Mouse (Mus musculus) testis, postnatal 14 days (tissue): ENCODE measurements around the gene Slc4a2.
"Not testable (repeated sequence)": the region's sequence is repeated elsewhere in the genome, so short reads cannot be mapped to it uniquely, and the experiment has no call there.

Experiments used
- DNase-seq: peaks from one replicate; pipeline ENCODE4 v3.0.0; 2021; ENCODE audit warnings: low spot score

Gene Slc4a2

GRCm38 (mm10) chr5:24394165-24394894 lies 29.3 kb upstream of the Slc4a2 start:
- peak; percentile 96 for DNase-seq

- not testable (repeated sequence) for DNase-seq
Observed at GRCm38 (mm10) chr5:24396254-24396653, 27.4 kb upstream of the Slc4a2 start.

GRCm38 (mm10) chr5:24399686-24400085 lies 24.0 kb upstream of the Slc4a2 start:
- DNase-seq = no peak

- DNase-seq = no peak
Observed at GRCm38 (mm10) chr5:24400362-24400761, 23.3 kb upstream of the Slc4a2 start.

GRCm38 (mm10) chr5:24400911-24401605 lies 22.6 kb upstream of the Slc4a2 start:
- no peak for DNase-seq

- DNase-seq = no peak
Observed at GRCm38 (mm10) chr5:24401969-24402368, 21.7 kb upstream of the Slc4a2 start.

- DNase-seq = no peak
Observed at GRCm38 (mm10) chr5:24404594-24405360, 18.9 kb upstream of the Slc4a2 start.

- no peak for DNase-seq
Observed at GRCm38 (mm10) chr5:24405389-24405876, 18.2 kb upstream of the Slc4a2 start.

- DNase-seq = no peak
Observed at GRCm38 (mm10) chr5:24408651-24409050, 15.0 kb upstream of the Slc4a2 start.

GRCm38 (mm10) chr5:24409466-24409865 lies 14.2 kb upstream of the Slc4a2 start:
- DNase-seq = no peak

GRCm38 (mm10) chr5:24412063-24412462 lies 11.6 kb upstream of the Slc4a2 start:
- DNase-seq = no peak

GRCm38 (mm10) chr5:24413042-24413693 lies 10.5 kb upstream of the Slc4a2 start, which contains the start of gene Asic3:
Gene Asic3, plus strand, starts transcription at chr5:24413392.
- DNase-seq = no peak

GRCm38 (mm10) chr5:24413938-24414337 lies 9.7 kb upstream of the Slc4a2 start:
- no peak for DNase-seq

- peak; percentile 62 for DNase-seq
Observed at GRCm38 (mm10) chr5:24416222-24416736, 7.4 kb upstream of the Slc4a2 start.

- DNase-seq = no peak
Observed at GRCm38 (mm10) chr5:24417587-24417986, 6.0 kb upstream of the Slc4a2 start.

GRCm38 (mm10) chr5:24420381-24420780 lies 3.3 kb upstream of the Slc4a2 start:
- no peak for DNase-seq

- DNase-seq = peak; percentile 60
Observed at GRCm38 (mm10) chr5:24424004-24424781, 556 bp downstream of the Slc4a2 start.

- DNase-seq = peak; percentile 87
Observed at GRCm38 (mm10) chr5:24424861-24425411, 1.3 kb downstream of the Slc4a2 start.

GRCm38 (mm10) chr5:24425421-24426036 lies 1.9 kb downstream of the Slc4a2 start:
- DNase-seq = peak; percentile 72

GRCm38 (mm10) chr5:24426037-24426432 lies 2.4 kb downstream of the Slc4a2 start:
- DNase-seq = peak; percentile 64
